Mouse (Mus musculus) testis, adult 2 months (tissue): ENCODE data around the gene Ccl17. TPM values are rescaled to one million over a fixed set of nuclear protein-coding genes. Genes with fewer than 3 reads are reported as not detected.

ENCODE experiments used
- H3K27ac ChIP-seq: fragments of 200-500 bp; 2 replicates; pipeline ENCODE4 v1.5.1; 2012; ENCODE audit warnings: low read depth, low read length; ENCODE audit not compliant: control insufficient read depth, insufficient read depth
- H3K27me3 ChIP-seq: fragments of 200-500 bp; 2 replicates; pipeline ENCODE4 v1.6.1; 2012; ENCODE audit warnings: mild to moderate bottlenecking, low read length, moderate library complexity; ENCODE audit not compliant: control insufficient read depth, insufficient read depth
- H3K36me3 ChIP-seq: fragments of 200-500 bp; 2 replicates; pipeline ENCODE4 v1.6.1; 2012; ENCODE audit warnings: mild to moderate bottlenecking, low read length; ENCODE audit not compliant: control insufficient read depth, insufficient read depth
- H3K4me1 ChIP-seq: fragments of 200-500 bp; 2 replicates; pipeline ENCODE4 v1.6.1; 2012; ENCODE audit warnings: low read length; ENCODE audit not compliant: control insufficient read depth, insufficient read depth
- H3K4me3 ChIP-seq: fragments of 200-500 bp; 2 replicates; pipeline ENCODE4 v1.5.1; 2012; ENCODE audit warnings: low read depth, mild to moderate bottlenecking, low read length, moderate library complexity, mixed read lengths; ENCODE audit not compliant: control insufficient read depth
- CTCF ChIP-seq: fragments of 200-500 bp; IDR thresholded peaks from 2 replicates; pipeline ENCODE4 v1.5.1; 2012; ENCODE audit warnings: low read depth, mild to moderate bottlenecking, inconsistent platforms, low read length, moderate library complexity; ENCODE audit not compliant: control insufficient read depth, insufficient read depth, insufficient replicate concordance
- POLR2A ChIP-seq: fragments of 200-500 bp; IDR thresholded peaks from 2 replicates; pipeline ENCODE4 v1.6.1; 2012; ENCODE audit warnings: low read depth, mild to moderate bottlenecking, inconsistent platforms, low read length, moderate library complexity; ENCODE audit not compliant: control insufficient read depth
- polyA plus RNA-seq: library from polyadenylated mRNA; depleted of rRNA; stranded (reverse); fragments of >200 nt; gene quantifications from 2 replicates; pipeline ENCODE4 v1.2.3, GENCODE M21; 2012

Ccl17 gene
- polyA plus RNA-seq, 1 experiment: 2.0 TPM

DNA sequence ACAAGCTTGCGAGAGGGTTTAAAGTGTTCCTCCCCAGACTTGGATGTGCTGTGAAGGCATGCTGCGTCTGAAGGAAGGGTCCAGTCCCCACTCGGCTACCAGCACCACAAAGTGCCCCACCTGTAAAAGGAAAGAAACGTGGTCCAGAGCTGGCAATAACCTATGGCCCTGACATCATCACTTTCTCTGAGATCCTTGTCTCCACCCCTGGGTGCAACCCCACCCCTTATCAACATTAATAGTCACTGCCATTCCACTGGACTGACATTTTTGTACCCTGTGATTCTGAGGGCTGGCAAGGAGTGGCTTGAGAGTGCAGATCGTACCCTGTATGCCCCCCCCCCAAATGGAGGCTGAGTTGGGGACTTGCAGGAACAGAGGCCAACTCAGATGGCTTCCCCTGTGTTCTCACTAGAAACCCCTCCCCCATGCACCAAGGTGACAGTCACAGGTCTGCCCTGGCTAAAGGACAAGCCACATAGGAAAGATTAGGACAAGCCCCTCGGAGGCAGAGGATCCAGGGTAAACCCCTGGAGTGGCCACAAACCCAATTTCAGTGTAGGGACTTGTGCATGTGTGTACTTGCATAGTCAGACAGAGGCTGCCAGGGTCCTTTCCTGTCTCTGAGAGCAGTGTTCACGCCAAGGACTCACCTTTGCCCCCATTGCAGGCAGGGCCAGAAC is 29.0 kb upstream of the Ccl17 start:
- Histone ChIP-seq H3K4me1 (peaks cover 4% of the 10 kb centered on the region), H3K4me3 (no peak overlapping the region), H3K27ac (no peak overlapping the region), H3K36me3 (no peaks in the 10 kb centered on the region), H3K27me3 (no peaks in the 10 kb centered on the region)
- TF ChIP-seq CTCF (no peak), POLR2A (no peak)

DNA sequence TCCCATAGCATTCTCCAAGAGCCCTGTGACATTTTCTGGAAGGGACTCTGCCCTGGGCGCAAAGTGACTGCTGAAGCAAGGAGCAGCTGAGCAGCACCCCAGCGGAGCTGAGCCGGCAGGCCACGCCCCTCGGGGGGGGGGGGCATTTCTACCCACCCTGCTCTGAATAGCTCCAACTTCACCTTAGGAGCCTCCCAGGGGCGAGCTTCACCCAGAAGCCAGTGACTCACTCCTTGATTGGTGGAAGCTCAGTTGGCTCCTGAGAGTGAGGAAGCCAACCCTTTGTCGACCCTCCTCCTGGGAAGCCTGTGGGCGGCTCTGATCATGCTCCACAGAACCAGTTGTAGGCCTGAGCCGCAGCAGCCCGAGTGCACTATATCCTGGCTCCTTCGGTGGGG is 28.4 kb upstream of the Ccl17 start:
- no peaks in the 10 kb centered on the region for H3K36me3 ChIP-seq
- peaks cover 4% of the 10 kb centered on the region for H3K4me1 ChIP-seq
- no peak overlapping the region for H3K27ac ChIP-seq
- no peaks in the 10 kb centered on the region for H3K27me3 ChIP-seq
- TF ChIP-seq CTCF: no peak
- no peak for TF ChIP-seq POLR2A
- H3K4me3 ChIP-seq: no peak overlapping the region

DNA sequence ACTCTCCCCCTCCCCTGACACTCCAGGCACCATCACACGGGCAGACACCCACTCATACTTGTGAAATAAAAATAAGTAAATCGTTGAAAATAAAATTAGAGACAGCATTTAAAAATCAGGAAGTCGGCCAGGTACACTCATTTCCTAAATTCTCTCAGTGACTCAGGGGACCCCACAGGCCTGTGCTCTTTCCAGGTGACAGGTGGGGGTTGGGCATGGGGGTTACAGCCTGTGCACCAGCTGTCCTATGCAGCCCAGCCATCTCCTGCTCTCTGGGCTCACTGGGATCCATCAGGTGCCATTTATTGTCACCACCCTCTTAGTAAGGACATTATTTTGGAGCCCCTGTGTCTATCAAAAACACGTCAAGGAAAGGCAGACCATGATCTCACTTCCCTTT is 26.4 kb upstream of the Ccl17 start:
- no peaks in the 10 kb centered on the region for H3K27me3 ChIP-seq

DNA sequence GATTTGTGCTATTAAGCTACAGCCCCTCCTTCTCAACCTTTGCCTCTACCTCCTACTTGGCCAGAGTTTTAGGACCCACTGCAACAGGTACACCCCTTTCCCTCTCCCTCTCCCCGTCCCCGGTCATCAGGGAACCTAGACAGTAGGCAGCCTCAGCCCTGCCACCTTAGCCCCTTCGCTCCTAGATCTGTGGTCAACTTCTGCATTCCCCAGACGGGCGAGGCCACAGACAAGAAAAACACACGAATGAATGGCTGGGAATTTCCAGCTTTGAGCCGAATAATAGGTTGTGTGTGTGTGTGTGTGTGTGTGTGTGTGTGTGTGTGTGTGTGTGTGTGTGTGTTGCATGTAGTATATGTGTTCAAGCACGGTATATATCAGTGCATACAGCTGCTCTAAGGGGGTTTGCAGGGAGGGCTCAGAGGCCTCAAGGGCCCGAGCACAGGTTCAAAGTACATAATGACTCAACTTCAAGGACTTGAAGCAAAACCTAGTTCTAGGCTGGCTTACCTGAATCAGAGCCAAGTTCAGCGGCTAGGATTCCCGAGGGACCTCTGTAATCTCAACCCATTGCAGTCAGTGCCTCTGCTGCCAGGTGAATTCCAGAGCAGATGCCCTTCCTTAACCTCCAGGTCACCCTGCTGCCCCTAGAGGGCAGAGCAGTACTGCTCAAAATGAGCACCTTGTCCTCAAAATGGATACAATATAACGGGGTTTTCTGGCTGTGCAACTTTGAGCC is 24.8 kb upstream of the Ccl17 start:
- Histone ChIP-seq H3K4me3 (peak overlapping the region; percentile 63), H3K27me3 (no peaks in the 10 kb centered on the region), H3K4me1 (peaks cover 4% of the 10 kb centered on the region), H3K36me3 (no peaks in the 10 kb centered on the region), H3K27ac (no peak overlapping the region)
- peak; percentile 42; the same call in 1 of the 2 replicates for TF ChIP-seq CTCF
- no peak for TF ChIP-seq POLR2A

More for the DNA sequence above, 26.4 kb upstream of the Ccl17 start:
- H3K4me3 ChIP-seq: no peak overlapping the region
- no peak for TF ChIP-seq CTCF
- TF ChIP-seq POLR2A: no peak
- no peak overlapping the region for H3K27ac ChIP-seq
- peaks cover 4% of the 10 kb centered on the region for H3K4me1 ChIP-seq
- no peaks in the 10 kb centered on the region for H3K36me3 ChIP-seq

DNA sequence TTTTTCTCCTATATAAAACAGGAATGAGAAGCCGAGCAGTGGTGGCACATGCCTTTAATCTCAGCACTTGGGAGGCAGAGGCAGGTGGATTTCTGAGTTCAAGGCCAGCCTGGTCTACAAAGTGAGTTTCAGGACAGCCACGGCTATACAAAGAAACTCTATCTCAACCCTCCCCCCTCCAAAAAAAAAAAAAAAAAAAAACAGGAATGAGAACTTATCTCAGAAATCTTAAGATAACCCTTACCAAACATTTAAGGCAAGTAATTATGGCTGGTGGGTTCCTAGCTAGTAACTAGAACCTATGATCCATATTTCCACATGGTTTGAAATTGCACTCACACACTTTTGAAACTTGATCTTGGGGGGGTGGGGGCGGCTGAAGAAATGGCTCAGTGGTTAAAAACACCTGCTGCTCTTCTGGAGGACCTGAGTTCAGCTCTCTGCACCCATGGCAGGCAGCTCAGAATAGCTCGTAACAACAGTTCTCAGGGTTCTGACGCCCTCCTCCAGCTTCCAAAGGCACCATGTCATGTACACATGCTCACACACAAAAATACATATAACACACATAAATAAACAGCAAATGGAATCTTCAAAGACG is 24.2 kb upstream of the Ccl17 start:
- peaks cover 4% of the 10 kb centered on the region for H3K4me1 ChIP-seq
- H3K4me3 ChIP-seq: no peak overlapping the region
- H3K27me3 ChIP-seq: no peaks in the 10 kb centered on the region
- no peaks in the 10 kb centered on the region for H3K36me3 ChIP-seq
- H3K27ac ChIP-seq: no peak overlapping the region
- TF ChIP-seq CTCF (no peak), POLR2A (no peak)

DNA sequence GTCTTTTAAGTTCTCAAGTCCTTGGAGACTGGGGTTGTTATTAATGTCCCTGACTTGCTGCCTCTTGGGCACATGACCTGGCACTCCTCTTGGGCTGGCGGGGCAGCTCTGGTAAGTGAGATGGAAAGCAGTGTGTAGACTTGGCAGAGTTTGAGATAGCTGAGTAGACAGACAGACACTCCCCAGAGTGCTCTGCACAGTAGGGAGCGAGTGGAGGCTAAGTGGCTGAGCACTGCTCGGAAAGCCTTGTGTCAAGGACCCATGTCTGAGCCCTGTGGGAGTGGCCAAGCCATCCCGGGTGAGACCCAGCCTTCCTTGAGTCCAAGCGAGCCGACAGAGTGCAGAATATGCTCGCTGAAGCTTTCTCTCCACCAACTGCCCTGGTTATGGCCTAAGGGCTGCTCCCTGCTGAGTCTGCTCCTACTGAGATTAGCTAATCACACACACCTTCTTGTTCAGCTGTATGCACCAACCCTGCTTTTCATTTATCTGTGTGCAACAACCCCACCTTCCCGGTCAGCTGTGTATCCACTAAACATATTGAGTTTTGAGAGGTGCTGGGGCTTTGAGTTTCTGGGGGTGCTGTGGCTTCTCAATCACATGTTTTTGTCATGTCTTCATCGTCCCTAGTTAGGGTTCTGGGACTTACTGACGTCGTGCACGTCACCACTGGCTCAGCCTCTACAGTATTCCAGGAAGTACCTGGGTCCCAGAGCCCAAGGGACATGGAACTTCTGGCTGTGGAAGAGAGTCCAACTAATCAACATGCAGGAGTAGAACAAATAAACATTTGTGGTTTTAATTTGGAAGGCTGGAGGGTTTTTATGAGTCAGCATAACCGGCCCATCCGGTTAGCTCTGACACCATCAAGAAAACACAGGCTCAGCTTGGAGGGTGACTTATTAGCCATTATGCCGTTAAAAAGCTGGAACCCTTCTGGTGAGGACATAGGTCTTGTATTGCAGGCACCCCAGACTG is 22.4 kb upstream of the Ccl17 start:
- TF ChIP-seq CTCF: no peak
- no peak for TF ChIP-seq POLR2A
- H3K4me3 ChIP-seq: no peak overlapping the region
- peaks cover 4% of the 10 kb centered on the region; the same call in 1 of the 2 replicates for H3K4me1 ChIP-seq
- H3K36me3 ChIP-seq: no peaks in the 10 kb centered on the region
- no peaks in the 10 kb centered on the region for H3K27me3 ChIP-seq
- H3K27ac ChIP-seq: no peak overlapping the region
